ENCODE assay signal across 8 mouse cellular contexts in the genomic region with DNA sequence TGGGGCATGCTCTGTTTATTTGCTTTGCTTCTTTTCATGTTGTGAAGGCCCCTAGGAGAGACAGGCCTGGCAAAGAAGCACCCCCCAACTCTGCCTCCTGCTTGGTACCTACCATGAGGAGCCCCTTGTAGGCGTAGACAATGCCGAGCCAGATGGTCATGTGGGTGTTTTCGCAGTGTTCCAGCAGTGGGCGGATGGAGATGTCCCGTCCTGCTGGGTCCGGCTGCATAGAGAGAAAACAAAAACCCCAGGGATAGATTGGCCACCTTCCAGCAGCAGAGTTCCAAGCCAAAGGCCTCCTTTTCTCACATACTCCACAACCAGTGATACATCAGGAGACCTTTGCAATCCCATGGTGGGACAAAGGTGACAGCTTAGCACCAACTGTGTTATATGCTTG. TPM values are rescaled to one million over a fixed set of nuclear protein-coding genes. Genes with fewer than 3 reads are reported as not detected.
DNase-seq lines count a peak whose midpoint lies in the region; ATAC-seq and TF ChIP-seq lines count a peak whose summit lies in the region.

No protein-coding gene starts in this region.

- DNase-seq in lung, embryonic 14.5 days, result peak; percentile 68
- DNase-seq in lung, adult 18-20 months, result no peak
- DNase-seq in cerebellum, adult 8-10 months, result peak; percentile 53
- peak; percentile 59 to 69 for DNase-seq in frontal cortex, postnatal 14 days (ENCODE audit: low spot score in 2 of 2)
- DNase-seq in left cerebral cortex, postnatal 25 days (ENCODE audit: low spot score in 2 of 2), result peak; percentile 81 to 96
- DNase-seq in adrenal gland, adult 2 months, result no peak

- no peak overlapping the region for H3K4me2 ChIP-seq in lung, embryonic 14.5 days
- no peak overlapping the region for H3K4me2 ChIP-seq in intestine, embryonic 15.5 days (replicated peaks)

- no peak for TF ChIP-seq CTCF in lung, embryonic 14.5 days (IDR thresholded peaks at IDR 0.05; ENCODE audit: low read depth)

- WGBS in lung, embryonic 14.5 days, result 49% methylated on average over 6 of the region's 6 CpGs
- WGBS in intestine, embryonic 15.5 days, result 53% methylated on average over 6 of the region's 6 CpGs

- intact Hi-C loops in left cerebral cortex, postnatal 25 days (cut with DNase I), result no loop called here

- no peaks in the 10 kb centered on the region for H3K4me1 ChIP-seq in lung, embryonic 14.5 days (ENCODE audit: insufficient read depth)
- H3K4me1 ChIP-seq in intestine, embryonic 15.5 days (replicated peaks), result no peaks in the 10 kb centered on the region

- no peaks in the 10 kb centered on the region for H3K36me3 ChIP-seq in lung, embryonic 14.5 days (ENCODE audit: insufficient read depth)
- no peaks in the 10 kb centered on the region for H3K36me3 ChIP-seq in intestine, embryonic 15.5 days

- 0 out of 2 replicates have a peak, but pooled peaks have one; percentile 71 for ATAC-seq in lung, embryonic 14.5 days (ENCODE audit: insufficient read depth)
- no peak for ATAC-seq in intestine, embryonic 15.5 days
- no peak for ATAC-seq in megakaryocyte progenitor cell, adult 5-6 weeks (replicated peaks; ENCODE audit: poor library complexity)

- no peak overlapping the region for H3K4me3 ChIP-seq in lung, embryonic 14.5 days (ENCODE audit: low read depth, low read length)
- H3K4me3 ChIP-seq in intestine, embryonic 15.5 days (replicated peaks), result no peak overlapping the region

- no peaks in the 10 kb centered on the region for H3K27me3 ChIP-seq in lung, embryonic 14.5 days (ENCODE audit: insufficient read depth, low read length)
- H3K27me3 ChIP-seq in intestine, embryonic 15.5 days (replicated peaks), result no peaks in the 10 kb centered on the region

- H3K9me3 ChIP-seq in lung, embryonic 14.5 days (ENCODE audit: low read depth, low read length), result no peaks in the 10 kb centered on the region
- no peaks in the 10 kb centered on the region for H3K9me3 ChIP-seq in intestine, embryonic 15.5 days

- no peak overlapping the region for H3K9ac ChIP-seq in lung, embryonic 14.5 days
- no peak overlapping the region for H3K9ac ChIP-seq in intestine, embryonic 15.5 days

- H3K27ac ChIP-seq in lung, embryonic 14.5 days (ENCODE audit: low read depth), result no peak overlapping the region
- no peak overlapping the region for H3K27ac ChIP-seq in intestine, embryonic 15.5 days

RNA-seq across cellular contexts. Expression of gene Tbc1d2, which starts 34.2 kb away (rescaled TPM):
- 3.2 and 3.5 TPM in 2 replicates for polyA plus RNA-seq in lung, embryonic 14.5 days (2014; fragmentation: Nextera tagmentation; extraction: Ambion mirVana)
- 1 to 10 TPM; 2.6 to 3.3 TPM for total RNA-seq in left cerebral cortex, postnatal 25 days (2021)
- 6.0 and 6.3 TPM in 2 replicates for polyA plus RNA-seq in intestine, embryonic 15.5 days (2015; fragmentation: Nextera tagmentation; extraction: Ambion mirVana)
- total RNA-seq in adrenal gland, adult 2 months (2021), result 1 to 10 TPM; 1.4 to 5.1 TPM
- 3.4 and 7.0 TPM in 2 replicates for polyA plus RNA-seq in adrenal gland, adult 2 months (2012; rRNA removed)
- 5.8 and 6.1 TPM in 2 replicates for total RNA-seq in megakaryocyte progenitor cell, adult 5-6 weeks (2015)
- 6.3 and 8.2 TPM in 2 replicates for total RNA-seq in megakaryocyte progenitor cell, adult 5-6 weeks (2017)

Comparison
In these comparisons a context has a peak if more than half of its experiments do, and no peak if none do; other contexts are left out.
1. DNase-seq: peak in lung, embryonic 14.5 days (single experiment), cerebellum, adult 8-10 months (single experiment), frontal cortex, postnatal 14 days (2 of 2) and left cerebral cortex, postnatal 25 days (2 of 2); none in lung, adult 18-20 months (0 of 2) and adrenal gland, adult 2 months (single experiment).